8 mouse cellular contexts compared by ENCODE assay signal in the genomic region with DNA sequence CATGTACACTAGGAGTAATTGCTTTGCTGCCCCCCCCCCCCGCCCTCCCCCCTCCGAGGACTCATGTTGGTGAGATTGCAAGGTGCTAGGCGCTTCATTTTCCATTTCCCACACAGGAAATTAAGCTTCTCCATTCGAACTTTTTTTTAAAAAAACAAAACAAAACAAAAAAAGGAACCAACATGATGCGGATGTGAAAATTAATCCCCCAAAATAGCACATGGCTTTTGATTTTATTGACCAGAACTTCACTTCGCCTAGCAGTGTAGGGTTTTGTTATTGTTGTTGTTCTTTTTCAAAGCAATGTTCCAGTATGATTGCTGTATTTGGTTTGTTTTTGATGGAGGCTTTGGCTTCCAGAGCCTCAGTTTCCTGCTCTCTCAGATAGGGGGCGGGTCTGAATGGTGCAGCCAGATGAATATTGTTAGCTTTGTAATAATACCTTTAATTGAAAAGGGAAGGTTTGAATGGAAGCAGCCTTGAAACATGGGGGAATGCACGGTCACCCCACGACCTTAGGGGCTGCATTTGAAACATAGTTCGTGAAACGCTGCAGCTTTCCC. TPM values are rescaled to one million over a fixed set of nuclear protein-coding genes. Genes with fewer than 3 reads are reported as not detected.
DNase-seq lines count a peak whose midpoint lies in the region; ATAC-seq lines count a peak whose summit lies in the region.

No protein-coding gene starts in this region.

- intact Hi-C loops in heart, postnatal 25 days (cut with DNase I) = loop anchor here (2.0 to 10.0 kb wide), 4 partner anchors 33 to 1083 kb away; a partner anchor contains a TSS

- WGBS in heart, embryonic 16.5 days = 16% methylated on average over 11 of the region's 11 CpGs
- WGBS in hindbrain, embryonic 15.5 days = 9% methylated on average over 11 of the region's 11 CpGs
- 7% methylated on average over 11 of the region's 11 CpGs for WGBS in midbrain, embryonic 15.5 days

- H3K36me3 ChIP-seq in heart, embryonic 16.5 days (ENCODE audit: control insufficient read depth, insufficient read depth) = no peaks in the 10 kb centered on the region
- H3K36me3 ChIP-seq in hindbrain, embryonic 15.5 days = no peaks in the 10 kb centered on the region
- no peaks in the 10 kb centered on the region for H3K36me3 ChIP-seq in midbrain, embryonic 15.5 days (replicated peaks)

- H3K4me2 ChIP-seq in heart, embryonic 16.5 days (ENCODE audit: low read depth, low read length) = peak overlapping the region; percentile 95
- peak overlapping the region; percentile 87 for H3K4me2 ChIP-seq in hindbrain, embryonic 15.5 days
- H3K4me2 ChIP-seq in midbrain, embryonic 15.5 days = peak overlapping the region; percentile 83

- H3K27me3 ChIP-seq in heart, embryonic 16.5 days (ENCODE audit: control insufficient read depth, insufficient read depth, low read length) = no peaks in the 10 kb centered on the region
- H3K27me3 ChIP-seq in hindbrain, embryonic 15.5 days = no peaks in the 10 kb centered on the region
- H3K27me3 ChIP-seq in midbrain, embryonic 15.5 days (replicated peaks) = no peaks in the 10 kb centered on the region

- DNase-seq in heart, postnatal 25 days (ENCODE audit: low spot score) = no peak
- DNase-seq in NIH3T3 (ENCODE audit: low read depth) = peak; percentile 25
- no peak for DNase-seq in gastrocnemius, postnatal 10 days
- no peak for DNase-seq in urinary bladder, postnatal 4 days (ENCODE audit: low spot score in 2 of 2)

- ATAC-seq in heart, embryonic 16.5 days (replicated peaks; ENCODE audit: extremely low read depth, insufficient read depth, low FRiP score) = no peak
- no peak for ATAC-seq in hindbrain, embryonic 15.5 days (ENCODE audit: low FRiP score, low read depth)
- no peak for ATAC-seq in midbrain, embryonic 15.5 days (replicated peaks)
- ATAC-seq in inflammation-experienced regulatory T-cells, adult 6 months = no peak

- H3K4me3 ChIP-seq in heart, embryonic 16.5 days (ENCODE audit: low read length) = peak overlapping the region; percentile 85
- H3K4me3 ChIP-seq in hindbrain, embryonic 15.5 days = peak overlapping the region; percentile 80
- peak overlapping the region; percentile 69 for H3K4me3 ChIP-seq in midbrain, embryonic 15.5 days

- peak overlapping the region; percentile 91 for H3K9ac ChIP-seq in heart, embryonic 16.5 days (ENCODE audit: low read length)
- H3K9ac ChIP-seq in hindbrain, embryonic 15.5 days = peak overlapping the region; percentile 70; the same call in 1 of the 2 replicates
- H3K9ac ChIP-seq in midbrain, embryonic 15.5 days = peak overlapping the region; percentile 74

- no peaks in the 10 kb centered on the region for H3K9me3 ChIP-seq in heart, embryonic 16.5 days (replicated peaks; ENCODE audit: control insufficient read depth, low read length)
- H3K9me3 ChIP-seq in hindbrain, embryonic 15.5 days = no peaks in the 10 kb centered on the region
- no peaks in the 10 kb centered on the region for H3K9me3 ChIP-seq in midbrain, embryonic 15.5 days

- H3K4me1 ChIP-seq in heart, embryonic 16.5 days (ENCODE audit: control insufficient read depth, insufficient read depth, low read length) = peaks cover 25% of the 10 kb centered on the region
- H3K4me1 ChIP-seq in hindbrain, embryonic 15.5 days (replicated peaks) = peaks cover 45% of the 10 kb centered on the region
- peaks cover 49% of the 10 kb centered on the region for H3K4me1 ChIP-seq in midbrain, embryonic 15.5 days

- H3K27ac ChIP-seq in heart, embryonic 16.5 days (ENCODE audit: low read length) = peak overlapping the region; percentile 92
- no peak overlapping the region; the same call in 1 of the 2 replicates for H3K27ac ChIP-seq in hindbrain, embryonic 15.5 days (replicated peaks)
- peak overlapping the region; percentile 89 for H3K27ac ChIP-seq in midbrain, embryonic 15.5 days

RNA-seq across cellular contexts. Expression of a gene that starts 1.7 kb away (rescaled TPM):
- 8.6 and 9.0 TPM in 2 replicates for polyA plus RNA-seq in heart, embryonic 16.5 days (2015; fragmentation: Nextera tagmentation; extraction: Ambion mirVana)
- 10 to 100 TPM; 21.6 to 22.3 TPM for total RNA-seq in heart, postnatal 25 days (2021)
- 10.7 and 12.2 TPM in 2 replicates for polyA plus RNA-seq in hindbrain, embryonic 15.5 days (2015; fragmentation: Nextera tagmentation; extraction: Ambion mirVana)
- 15.2 and 16.7 TPM in 2 replicates for polyA plus RNA-seq in midbrain, embryonic 15.5 days (2015; fragmentation: Nextera tagmentation; extraction: Ambion mirVana)
- 10 to 100 TPM; 11.3 to 22.3 (median 19.4) TPM for polyA plus RNA-seq in inflammation-experienced regulatory T-cells, adult 6 months (2017; shearing (Covaris generic))
- total RNA-seq in gastrocnemius, postnatal 10 days (2021) = 10 to 100 TPM; 24.2 to 32.2 TPM

RNA-seq across cellular contexts. Expression of a gene that starts 32.3 kb away (rescaled TPM):
- polyA plus RNA-seq in heart, embryonic 16.5 days (2015; fragmentation: Nextera tagmentation; extraction: Ambion mirVana) = 51.2 and 52.3 TPM in 2 replicates
- 10 to 100 TPM; 58.0 to 62.0 TPM for total RNA-seq in heart, postnatal 25 days (2021)
- polyA plus RNA-seq in hindbrain, embryonic 15.5 days (2015; fragmentation: Nextera tagmentation; extraction: Ambion mirVana) = 17.2 and 18.6 TPM in 2 replicates
- polyA plus RNA-seq in midbrain, embryonic 15.5 days (2015; fragmentation: Nextera tagmentation; extraction: Ambion mirVana) = 17.4 and 19.6 TPM in 2 replicates
- polyA plus RNA-seq in inflammation-experienced regulatory T-cells, adult 6 months (2017; shearing (Covaris generic)) = 10 to 100 TPM; 18.6 to 29.0 (median 24.8) TPM
- total RNA-seq in gastrocnemius, postnatal 10 days (2021) = 10 to 100 TPM; 65.4 to 71.4 TPM
